Mouse (Mus musculus) liver, postnatal 0 days (tissue): Measurements from ENCODE around the gene Abca15.

ENCODE experiments used
- CTCF ChIP-seq: sonication (generic); IDR thresholded peaks from 2 replicates; pipeline ENCODE4 v1.5.1; 2016; ENCODE audit warnings: antibody characterized with exemption, low read depth
- EP300 ChIP-seq: IDR thresholded peaks from 2 replicates; pipeline ENCODE4 v1.6.1; 2016; ENCODE audit warnings: antibody characterized with exemption, low read depth, mild to moderate bottlenecking

DNA sequence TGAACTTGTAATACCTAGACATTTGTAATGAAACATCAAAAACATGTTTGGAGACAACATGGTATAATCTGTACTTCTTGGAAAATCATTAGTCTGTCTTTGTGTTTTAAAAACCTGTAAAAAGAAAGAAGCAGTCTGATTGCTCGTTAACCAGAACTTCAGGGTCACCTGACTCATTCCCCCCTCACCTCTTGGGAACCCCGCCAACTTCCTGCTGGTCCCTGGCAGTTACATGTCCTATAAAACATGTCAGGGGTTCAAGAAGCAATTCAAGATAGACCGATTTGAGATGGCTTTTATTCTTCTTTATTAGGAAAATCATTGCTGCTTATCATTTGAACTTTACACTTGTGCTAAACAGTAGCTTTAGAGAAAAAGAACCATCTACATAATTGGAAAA, 43.2 kb upstream of the Abca15 start:
- no peak for TF ChIP-seq CTCF
- no peak for TF ChIP-seq EP300
